Mouse (Mus musculus) mouse trophoblast stem cell (cell line): ENCODE data around the gene Crabp2.

Source experiments
- in situ Hi-C, 2 experiments: fragments of 300-500 bp; cut with MseI, MboI; formaldehyde crosslinking; loops; 2 replicates in 1 of 2; 3 replicates in 1 of 2; pipeline ENCODE4 v1.15.1; 2025

The Crabp2 gene

GRCm38 (mm10) chr3:87958476-87958875 lies 10.0 kb downstream of the Crabp2 start:
- in situ Hi-C loops: no loop called here

GRCm38 (mm10) chr3:87958967-87959366 lies 10.5 kb downstream of the Crabp2 start:
- in situ Hi-C loops: no loop called here

- in situ Hi-C loops: no loop called here
Measured at GRCm38 (mm10) chr3:87959371-87959770, 10.9 kb downstream of the Crabp2 start.

- in situ Hi-C loops: no loop called here
Measured at GRCm38 (mm10) chr3:87960191-87960585, 11.7 kb downstream of the Crabp2 start.

- in situ Hi-C loops: no loop called here
Measured at GRCm38 (mm10) chr3:87960586-87961191, 12.2 kb downstream of the Crabp2 start.

GRCm38 (mm10) chr3:87970184-87970938 lies 21.9 kb downstream of the Crabp2 start:
- in situ Hi-C loops: no loop called here

GRCm38 (mm10) chr3:87970939-87971488 lies 22.5 kb downstream of the Crabp2 start, which contains the start of gene Nes:
TSS of gene Nes (plus strand) at chr3:87971078.
- in situ Hi-C loops: no loop called here

GRCm38 (mm10) chr3:87971489-87972202 lies 23.2 kb downstream of the Crabp2 start:
- in situ Hi-C loops: no loop called here

- in situ Hi-C loops: no loop called here
Measured at GRCm38 (mm10) chr3:87972203-87972664, 23.8 kb downstream of the Crabp2 start.

- in situ Hi-C loops: no loop called here
Measured at GRCm38 (mm10) chr3:87972776-87973175, 24.3 kb downstream of the Crabp2 start.

GRCm38 (mm10) chr3:87973593-87974380 lies 25.3 kb downstream of the Crabp2 start:
- in situ Hi-C loops: no loop called here

GRCm38 (mm10) chr3:87974381-87974987 lies 26.0 kb downstream of the Crabp2 start:
- in situ Hi-C loops: no loop called here

- in situ Hi-C loops: no loop called here
Measured at GRCm38 (mm10) chr3:87979493-87979892, 31.0 kb downstream of the Crabp2 start.

- in situ Hi-C loops: no loop called here
Measured at GRCm38 (mm10) chr3:87980085-87980484, 31.6 kb downstream of the Crabp2 start.

GRCm38 (mm10) chr3:87980728-87981127 lies 32.3 kb downstream of the Crabp2 start:
- in situ Hi-C loops: no loop called here

- in situ Hi-C loops: no loop called here
Measured at GRCm38 (mm10) chr3:87981214-87981760, 32.8 kb downstream of the Crabp2 start.

GRCm38 (mm10) chr3:87981894-87982835 lies 33.7 kb downstream of the Crabp2 start:
- in situ Hi-C loops: no loop called here

GRCm38 (mm10) chr3:87982836-87983601 lies 34.6 kb downstream of the Crabp2 start:
- in situ Hi-C loops: no loop called here

- in situ Hi-C loops: no loop called here
Measured at GRCm38 (mm10) chr3:87983627-87984026, 35.2 kb downstream of the Crabp2 start.
